8 mouse cellular contexts compared by ENCODE assay signal in the genomic region with DNA sequence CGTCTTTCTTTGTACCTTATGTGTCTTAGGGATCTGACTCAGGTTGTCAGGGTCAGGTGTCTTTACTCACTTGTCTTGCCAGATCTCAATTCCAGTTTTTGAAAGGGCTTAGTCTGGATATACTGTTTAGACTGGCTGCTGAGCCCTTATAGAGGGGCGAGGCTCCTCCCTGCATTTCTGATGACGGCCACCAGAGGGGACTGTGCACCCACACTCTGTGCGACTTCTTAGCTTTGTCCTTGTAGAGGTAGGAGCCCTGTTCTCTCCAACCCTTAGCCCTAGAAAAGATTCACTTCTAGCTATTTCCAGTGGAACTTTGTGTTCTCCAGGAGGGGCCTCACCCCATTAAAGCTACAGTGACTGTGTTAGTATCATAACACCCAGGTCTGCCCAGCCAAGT.
A peak's percentile ranks its signal among the peaks of the same experiment; 100 is the strongest.
DNase-seq lines count a peak whose midpoint lies in the region; ATAC-seq lines count a peak whose summit lies in the region.

No protein-coding gene starts in this region.

- H3K4me3 ChIP-seq in intestine, embryonic 15.5 days (replicated peaks) = no peak overlapping the region
- H3K4me3 ChIP-seq in midbrain, embryonic 11.5 days (ENCODE audit: low read depth, low read length) = no peak overlapping the region

- intact Hi-C loops in left cerebral cortex, postnatal 14 days (cut with DNase I) = loop anchor here (2.0 kb wide), 1 partner anchor 228 kb away; no protein-coding TSS in a partner anchor

- H3K4me1 ChIP-seq in intestine, embryonic 15.5 days (replicated peaks) = peaks cover 15% of the 10 kb centered on the region; the same call in 1 of the 2 replicates
- H3K4me1 ChIP-seq in midbrain, embryonic 11.5 days (ENCODE audit: control insufficient read depth, insufficient read depth, low read length) = no peaks in the 10 kb centered on the region

- no peak overlapping the region for H3K4me2 ChIP-seq in intestine, embryonic 15.5 days (replicated peaks)
- H3K4me2 ChIP-seq in midbrain, embryonic 11.5 days = no peak overlapping the region

- peak; percentile 61 for ATAC-seq in intestine, embryonic 15.5 days
- ATAC-seq in midbrain, embryonic 11.5 days (ENCODE audit: low FRiP score) = peak; percentile 72; the same call in 1 of the 2 replicates

- 8% methylated on average over 4 of the region's 4 CpGs for WGBS in intestine, embryonic 15.5 days
- WGBS in midbrain, embryonic 11.5 days = 10% methylated on average over 4 of the region's 4 CpGs

- H3K27ac ChIP-seq in intestine, embryonic 15.5 days = no peak overlapping the region
- no peak overlapping the region for H3K27ac ChIP-seq in midbrain, embryonic 11.5 days (ENCODE audit: low read depth, low read length)

- no peak overlapping the region for H3K9ac ChIP-seq in intestine, embryonic 15.5 days
- no peak overlapping the region for H3K9ac ChIP-seq in midbrain, embryonic 11.5 days (ENCODE audit: low read length)

- H3K36me3 ChIP-seq in intestine, embryonic 15.5 days = no peaks in the 10 kb centered on the region
- no peaks in the 10 kb centered on the region for H3K36me3 ChIP-seq in midbrain, embryonic 11.5 days (ENCODE audit: control insufficient read depth, insufficient read depth, low read length)

- no peaks in the 10 kb centered on the region for H3K27me3 ChIP-seq in intestine, embryonic 15.5 days (replicated peaks)
- no peaks in the 10 kb centered on the region for H3K27me3 ChIP-seq in midbrain, embryonic 11.5 days (ENCODE audit: control insufficient read depth, insufficient read depth, low read length)

- H3K9me3 ChIP-seq in intestine, embryonic 15.5 days = no peaks in the 10 kb centered on the region
- H3K9me3 ChIP-seq in midbrain, embryonic 11.5 days (ENCODE audit: control insufficient read depth, low read length) = no peaks in the 10 kb centered on the region

- DNase-seq in Muller cell, postnatal 12 days (ENCODE audit: inconsistent ontology term) = peak; percentile 65
- peak; percentile 89 for DNase-seq in cerebellum, adult 9-10 months
- DNase-seq in frontal cortex, postnatal 36 days (ENCODE audit: low spot score in 2 of 2) = peak; percentile 88 to 92
- peak; percentile 83 to 91 for DNase-seq in left cerebral cortex, postnatal 14 days (ENCODE audit: low spot score in 2 of 2)
- peak; percentile 98 for DNase-seq in midbrain, embryonic 11.5 days (ENCODE audit: low spot score, missing footprints)
- peak; percentile 84 for DNase-seq in right cerebral cortex, postnatal 4 days
- peak; percentile 74 to 84 for DNase-seq in urinary bladder, postnatal 4 days (ENCODE audit: low spot score in 2 of 2)
